Mouse (Mus musculus): ENCODE measurements at regions not wholly inside any gene's neighbourhood (a gene's known extent, or its start where the extent isn't known, plus 50 kb on each side); places are given as distances from the start of the nearest gene placed in this dataset.

GRCm38 (mm10) chr8:86288713-86289384 is 291.6 kb downstream of the Abcc12 start:
- Histone ChIP-seq H3K4me3 (ENCODE audit: low read length) (no peak overlapping the region), H3K27me3 (ENCODE audit: insufficient read depth, low read length) (no peaks in the 10 kb centered on the region), H3K4me2 (ENCODE audit: low read depth, low read length) (no peak overlapping the region), H3K9ac (replicated peaks; ENCODE audit: low read length) (no peak overlapping the region), H3K36me3 (ENCODE audit: insufficient read depth, low read length) (no peaks in the 10 kb centered on the region), H3K4me1 (ENCODE audit: insufficient read depth, low read length) (no peaks in the 10 kb centered on the region), H3K27ac (no peak overlapping the region), H3K9me3 (ENCODE audit: low read length) (no peaks in the 10 kb centered on the region)
- ATAC-seq (no peak), DNase-seq (ENCODE audit: low spot score) (peak; percentile 21)
- no peak for TF ChIP-seq CTCF (IDR thresholded peaks at IDR 0.05; ENCODE audit: low read depth)
- 75% methylated on average over 3 of the region's 3 CpGs for WGBS

- Histone ChIP-seq H3K4me1 (ENCODE audit: insufficient read depth, low read length) (no peaks in the 10 kb centered on the region), H3K27ac (no peak overlapping the region), H3K36me3 (ENCODE audit: insufficient read depth, low read length) (no peaks in the 10 kb centered on the region), H3K4me2 (ENCODE audit: low read depth, low read length) (no peak overlapping the region), H3K9ac (replicated peaks; ENCODE audit: low read length) (no peak overlapping the region), H3K9me3 (ENCODE audit: low read length) (no peaks in the 10 kb centered on the region), H3K27me3 (ENCODE audit: insufficient read depth, low read length) (no peaks in the 10 kb centered on the region), H3K4me3 (ENCODE audit: low read length) (no peak overlapping the region)
- ATAC-seq (no peak), DNase-seq (ENCODE audit: low spot score) (peak; percentile 39)
- no peak for TF ChIP-seq CTCF (IDR thresholded peaks at IDR 0.05; ENCODE audit: low read depth)
- WGBS: 25% methylated on average over 7 of the region's 7 CpGs
Observed at GRCm38 (mm10) chr8:86282922-86283321, 297.6 kb downstream of the Abcc12 start.

GRCm38 (mm10) chr8:86280093-86280721 is 300.3 kb downstream of the Abcc12 start:
- no peaks in the 10 kb centered on the region for H3K4me1 ChIP-seq (ENCODE audit: insufficient read depth, low read length)
- H3K9ac ChIP-seq (replicated peaks; ENCODE audit: low read length): no peak overlapping the region
- DNase-seq (ENCODE audit: low spot score) (no peak), ATAC-seq (no peak)
- H3K4me2 ChIP-seq (ENCODE audit: low read depth, low read length): no peak overlapping the region
- no peak for TF ChIP-seq CTCF (IDR thresholded peaks at IDR 0.05; ENCODE audit: low read depth)
- H3K9me3 ChIP-seq (ENCODE audit: low read length): no peaks in the 10 kb centered on the region
- no peaks in the 10 kb centered on the region for H3K36me3 ChIP-seq (ENCODE audit: insufficient read depth, low read length)
- H3K27ac ChIP-seq: no peak overlapping the region
- no peak overlapping the region for H3K4me3 ChIP-seq (ENCODE audit: low read length)
- 76% methylated on average over 18 of the region's 18 CpGs for WGBS
- no peaks in the 10 kb centered on the region for H3K27me3 ChIP-seq (ENCODE audit: insufficient read depth, low read length)

GRCm38 (mm10) chr8:86275699-86276098 is 304.8 kb downstream of the Abcc12 start:
- no peak for TF ChIP-seq CTCF (IDR thresholded peaks at IDR 0.05; ENCODE audit: low read depth)
- 93% methylated on average over 4 of the region's 4 CpGs for WGBS
- no peak overlapping the region for H3K9ac ChIP-seq (replicated peaks; ENCODE audit: low read length)
- 0 out of 2 replicates have a peak, but pooled peaks cover 2% of the 10 kb centered on the region for H3K4me1 ChIP-seq (ENCODE audit: insufficient read depth, low read length)
- no peaks in the 10 kb centered on the region for H3K27me3 ChIP-seq (ENCODE audit: insufficient read depth, low read length)
- DNase-seq (ENCODE audit: low spot score) (no peak), ATAC-seq (no peak)
- no peaks in the 10 kb centered on the region for H3K9me3 ChIP-seq (ENCODE audit: low read length)
- no peak overlapping the region for H3K27ac ChIP-seq
- H3K4me2 ChIP-seq (ENCODE audit: low read depth, low read length): no peak overlapping the region
- no peak overlapping the region for H3K4me3 ChIP-seq (ENCODE audit: low read length)
- no peaks in the 10 kb centered on the region for H3K36me3 ChIP-seq (ENCODE audit: insufficient read depth, low read length)

- H3K4me3 ChIP-seq (ENCODE audit: low read length): no peak overlapping the region
Observed at GRCm38 (mm10) chr8:86273811-86274210, 306.7 kb downstream of the Abcc12 start.

GRCm38 (mm10) chr8:86272626-86273025 is 307.9 kb downstream of the Abcc12 start:
- Histone ChIP-seq H3K27ac (no peak overlapping the region), H3K4me2 (ENCODE audit: low read depth, low read length) (no peak overlapping the region), H3K4me3 (ENCODE audit: low read length) (no peak overlapping the region), H3K9me3 (ENCODE audit: low read length) (no peaks in the 10 kb centered on the region), H3K27me3 (ENCODE audit: insufficient read depth, low read length) (no peaks in the 10 kb centered on the region), H3K9ac (replicated peaks; ENCODE audit: low read length) (no peak overlapping the region), H3K4me1 (ENCODE audit: insufficient read depth, low read length) (0 out of 2 replicates have a peak, but pooled peaks cover 2% of the 10 kb centered on the region), H3K36me3 (ENCODE audit: insufficient read depth, low read length) (no peaks in the 10 kb centered on the region)
- DNase-seq (ENCODE audit: low spot score): no peak
- no peak for ATAC-seq
- no peak for TF ChIP-seq CTCF (IDR thresholded peaks at IDR 0.05; ENCODE audit: low read depth)
- WGBS: 20% methylated on average over 1 of the region's 1 CpGs

More at GRCm38 (mm10) chr8:86273811-86274210, 306.7 kb downstream of the Abcc12 start:
- no peaks in the 10 kb centered on the region for H3K9me3 ChIP-seq (ENCODE audit: low read length)
- no peak overlapping the region for H3K9ac ChIP-seq (replicated peaks; ENCODE audit: low read length)
- ATAC-seq (peak; percentile 77), DNase-seq (ENCODE audit: low spot score) (peak; percentile 70)
- H3K27me3 ChIP-seq (ENCODE audit: insufficient read depth, low read length): no peaks in the 10 kb centered on the region
- H3K36me3 ChIP-seq (ENCODE audit: insufficient read depth, low read length): no peaks in the 10 kb centered on the region
- no peak overlapping the region for H3K27ac ChIP-seq
- TF ChIP-seq CTCF (IDR thresholded peaks at IDR 0.05; ENCODE audit: low read depth): no peak
- H3K4me1 ChIP-seq (ENCODE audit: insufficient read depth, low read length): 0 out of 2 replicates have a peak, but pooled peaks cover 2% of the 10 kb centered on the region
- no peak overlapping the region for H3K4me2 ChIP-seq (ENCODE audit: low read depth, low read length)
- 28% methylated on average over 3 of the region's 3 CpGs for WGBS

GRCm38 (mm10) chr8:86271477-86271876 is 309.0 kb downstream of the Abcc12 start:
- WGBS: 74% methylated on average over 6 of the region's 6 CpGs
- no peak for DNase-seq (ENCODE audit: low spot score)
- ATAC-seq: no peak
- TF ChIP-seq CTCF (IDR thresholded peaks at IDR 0.05; ENCODE audit: low read depth): no peak
- Histone ChIP-seq H3K9ac (replicated peaks; ENCODE audit: low read length) (no peak overlapping the region), H3K27me3 (ENCODE audit: insufficient read depth, low read length) (no peaks in the 10 kb centered on the region), H3K4me1 (ENCODE audit: insufficient read depth, low read length) (0 out of 2 replicates have a peak, but pooled peaks cover 2% of the 10 kb centered on the region), H3K9me3 (ENCODE audit: low read length) (no peaks in the 10 kb centered on the region), H3K4me2 (ENCODE audit: low read depth, low read length) (no peak overlapping the region), H3K36me3 (ENCODE audit: insufficient read depth, low read length) (no peaks in the 10 kb centered on the region), H3K4me3 (ENCODE audit: low read length) (no peak overlapping the region), H3K27ac (no peak overlapping the region)

Measured in hindbrain, postnatal 0 days (tissue).